Mouse (Mus musculus) G1E (cell line): ENCODE results near the gene Ms4a14.

Source experiments
- CTCF ChIP-seq: IDR thresholded peaks from 2 replicates; pipeline ENCODE4 v1.5.1; 2012; ENCODE audit warnings: low read depth, low read length, inconsistent platforms, mixed read lengths
- GATA1 ChIP-seq: IDR thresholded peaks from 2 replicates; pipeline ENCODE4 v1.6.1; 2012; ENCODE audit warnings: borderline replicate concordance, low read length, inconsistent platforms, mixed read lengths
- GATA2 ChIP-seq: IDR thresholded peaks from 2 replicates; pipeline ENCODE4 v1.6.1; 2012; ENCODE audit warnings: low read depth, low read length, inconsistent platforms, borderline replicate concordance
- POLR2AphosphoS5 ChIP-seq: IDR thresholded peaks from 2 replicates; pipeline ENCODE4 v1.6.1; 2012; ENCODE audit warnings: low read depth, low read length, inconsistent platforms; ENCODE audit not compliant: insufficient replicate concordance
- TAL1 ChIP-seq: conservative IDR thresholded peaks from 2 replicates; pipeline ENCODE4 v1.6.1; 2012; ENCODE audit warnings: low read depth, low read length, inconsistent platforms, mixed read lengths

GRCm38 (mm10) chr19:11355730-11356129, 41.5 kb upstream of the Ms4a14 start:
- no peak for TF ChIP-seq CTCF
- no peak for TF ChIP-seq GATA1
- no peak for TF ChIP-seq POLR2AphosphoS5
- no peak for TF ChIP-seq TAL1
- TF ChIP-seq GATA2: no peak
